Mouse (Mus musculus) heart, adult 2 months (tissue): ENCODE measurements around the gene Tut1.

Source experiments
- CTCF ChIP-seq: fragments of 200-600 bp; IDR thresholded peaks from 2 replicates; pipeline ENCODE4 v1.8.1; 2022; ENCODE audit warnings: antibody characterized with exemption, mild to moderate bottlenecking, moderate library complexity
- EP300 ChIP-seq: fragments of 200-500 bp; IDR thresholded peaks from 2 replicates; pipeline ENCODE4 v1.6.1; 2011; ENCODE audit warnings: low read depth, low read length, control low read depth; ENCODE audit not compliant: insufficient read depth
- POLR2A ChIP-seq: fragments of 200-500 bp; IDR thresholded peaks from 2 replicates; pipeline ENCODE4 v1.6.1; 2011; ENCODE audit warnings: mild to moderate bottlenecking, low read depth, low read length, control low read depth; ENCODE audit not compliant: insufficient read depth

DNA sequence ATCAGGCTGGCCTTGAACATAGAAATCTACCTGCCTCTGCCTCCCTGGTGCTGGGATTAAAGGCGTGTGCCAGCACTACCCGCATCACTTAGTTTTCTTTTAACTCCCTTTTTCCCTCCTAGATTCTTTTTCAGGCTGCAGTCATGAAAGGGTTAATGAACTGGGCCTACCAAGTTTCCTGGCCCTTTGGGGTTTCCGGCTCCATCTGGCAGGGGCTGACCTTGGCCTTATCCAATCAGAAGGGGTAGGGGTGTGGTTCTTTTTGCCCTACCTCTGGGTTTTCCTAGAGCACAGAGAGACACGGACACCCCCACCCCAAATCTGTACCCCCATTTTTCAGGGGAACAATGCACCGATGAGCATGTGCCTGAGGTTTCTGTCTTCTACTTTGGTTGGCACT, 8.9 kb upstream of the Tut1 start:
- TF ChIP-seq CTCF (no peak), EP300 (no peak), POLR2A (no peak)
